Mouse (Mus musculus) brain, adult 2 months (tissue): ENCODE results near the gene Agbl1.

Source experiments
- DNase-seq: peaks from one replicate; pipeline ENCODE4 v3.0.0; 2011; ENCODE audit warnings: low read depth, low spot score

The Agbl1 gene

DNA sequence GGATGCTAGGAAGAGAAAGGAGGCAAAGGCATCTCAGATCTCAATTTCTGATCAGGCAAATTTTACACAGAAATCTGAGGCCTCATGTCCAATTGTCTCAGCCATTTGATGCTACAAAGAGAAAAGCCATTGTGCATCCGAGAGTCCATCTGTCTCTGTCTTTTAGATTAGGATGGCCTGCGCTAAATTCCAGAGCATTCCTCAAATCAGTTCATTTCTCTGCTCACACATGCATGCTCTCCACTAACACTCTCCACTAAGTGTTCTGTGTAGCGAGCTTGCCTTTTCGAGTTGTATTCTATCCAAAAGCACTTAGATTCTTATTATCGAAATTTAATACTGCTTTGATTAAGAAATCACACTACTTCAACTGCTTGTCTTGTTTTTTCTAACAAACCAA is 159.6 kb downstream of the Agbl1 start:
- DNase-seq = no peak

DNA sequence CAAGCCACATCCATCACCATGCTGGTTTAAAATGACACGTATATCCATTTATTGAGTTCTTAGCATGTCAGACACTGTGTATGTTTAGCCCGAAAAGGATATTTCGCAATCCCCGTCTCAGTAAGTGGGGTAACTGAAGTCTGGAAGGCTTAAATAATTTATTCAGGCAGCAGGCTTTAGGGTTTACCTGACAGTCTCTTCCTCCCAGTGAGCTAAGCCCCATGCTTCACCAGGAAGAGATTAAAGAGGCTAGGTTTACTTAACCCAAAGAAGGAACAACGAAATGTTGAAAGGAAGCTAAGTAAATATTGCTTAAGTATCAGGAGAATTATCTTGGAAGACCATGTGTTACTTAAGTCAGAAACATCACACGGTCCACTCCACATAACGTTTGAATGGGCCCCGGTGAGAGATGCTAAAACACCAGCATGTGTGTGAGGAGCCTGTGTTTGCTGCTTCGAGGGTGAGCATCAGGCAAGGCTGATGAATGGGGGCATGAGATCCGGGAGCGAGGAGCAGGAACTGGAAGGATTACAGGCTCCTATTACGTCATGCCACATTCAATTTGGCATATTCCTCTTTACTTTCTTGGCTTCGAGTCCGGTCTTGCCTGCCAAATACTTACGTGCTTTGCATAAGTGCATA is 162.7 kb downstream of the Agbl1 start:
- no peak for DNase-seq

DNA sequence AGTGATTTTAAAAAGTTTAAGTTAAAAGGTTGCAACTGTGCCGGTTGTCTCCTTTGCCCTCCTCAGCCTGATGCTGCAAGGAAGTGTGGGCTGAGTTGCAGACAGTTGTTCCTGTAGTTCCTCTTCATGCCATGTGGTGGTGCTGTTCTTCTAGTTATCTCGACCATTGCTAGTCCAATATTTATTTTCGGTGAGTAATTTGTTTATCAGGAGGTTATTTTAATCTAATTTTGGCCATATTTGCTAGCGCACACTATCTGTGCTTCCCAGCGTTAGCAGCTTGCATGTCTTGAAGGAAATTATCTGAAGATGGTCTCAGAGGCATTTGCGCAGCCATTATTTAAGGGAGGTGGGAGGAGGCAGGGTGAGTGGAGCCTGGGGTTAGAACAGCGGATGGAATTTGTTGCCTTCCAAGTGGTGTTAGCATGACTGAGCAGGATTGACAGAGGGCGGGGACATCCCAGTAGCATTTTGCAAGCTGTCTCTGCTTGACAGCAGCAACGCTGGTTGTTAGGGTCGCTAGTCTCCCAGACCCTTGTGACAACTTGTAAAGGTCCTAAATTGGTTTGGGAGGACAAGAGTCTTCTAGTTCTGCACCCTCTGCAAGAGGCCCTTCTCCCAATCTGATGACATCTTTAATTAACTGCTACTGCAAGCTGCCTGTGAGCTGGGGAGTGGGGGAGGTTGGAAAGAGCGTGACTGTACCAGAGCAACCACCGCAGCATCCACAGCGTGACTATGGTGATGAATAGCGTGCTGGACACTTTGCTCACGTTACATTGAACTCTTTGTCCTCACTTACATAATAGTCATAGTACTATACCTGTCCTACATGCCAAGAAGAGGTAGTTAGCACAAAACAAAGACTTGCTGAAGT is 163.5 kb downstream of the Agbl1 start:
- DNase-seq = peak; percentile 79

DNA sequence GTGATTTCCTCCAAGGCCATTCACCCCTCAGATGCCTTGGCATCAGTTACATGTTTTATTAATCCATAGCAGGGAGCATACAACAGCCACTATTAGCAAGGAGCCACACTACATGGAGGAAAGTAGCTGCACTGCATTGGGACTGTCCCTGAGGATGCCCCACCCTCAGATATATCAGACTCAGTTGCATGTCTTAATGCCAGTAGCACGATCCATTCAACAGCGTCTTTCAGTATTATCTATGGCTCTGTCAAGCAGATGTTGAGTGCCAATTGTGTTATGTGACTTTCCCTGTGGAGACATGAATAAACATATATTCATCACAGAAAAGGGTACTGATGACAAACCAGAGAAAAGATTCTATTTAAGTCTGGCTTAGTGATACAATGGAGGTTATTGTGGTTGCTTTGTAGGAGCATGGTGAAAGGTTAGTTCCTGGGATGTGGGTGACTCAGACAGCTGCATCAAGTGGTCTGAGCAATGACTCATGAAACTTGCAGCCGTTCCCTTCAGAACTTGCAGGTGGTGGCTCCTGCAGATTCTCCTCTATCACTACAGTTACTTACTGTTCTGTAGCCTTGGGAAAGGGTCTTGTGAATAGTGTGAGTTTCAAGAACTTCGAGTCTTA is 178.4 kb downstream of the Agbl1 start:
- peak; percentile 73 for DNase-seq

DNA sequence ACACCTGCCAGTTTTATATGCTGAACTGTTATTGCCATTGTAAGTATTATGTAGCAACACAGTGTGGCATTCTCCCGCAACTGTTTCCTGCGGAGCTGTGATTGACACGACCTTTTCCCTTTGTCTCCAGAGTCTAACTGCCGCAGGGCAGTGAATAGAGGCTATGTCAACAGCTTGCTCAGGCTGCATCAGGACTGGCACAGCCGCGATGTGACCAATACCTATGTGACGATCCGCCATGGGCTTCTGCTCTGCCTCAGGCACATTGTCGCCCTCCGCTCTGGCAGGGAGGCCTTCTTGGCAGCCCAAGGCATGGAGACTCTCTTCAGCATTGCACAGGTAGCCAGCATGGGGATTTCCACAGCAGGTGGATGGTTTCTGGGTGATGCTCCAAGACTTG is 179.3 kb downstream of the Agbl1 start:
- DNase-seq = no peak

DNA sequence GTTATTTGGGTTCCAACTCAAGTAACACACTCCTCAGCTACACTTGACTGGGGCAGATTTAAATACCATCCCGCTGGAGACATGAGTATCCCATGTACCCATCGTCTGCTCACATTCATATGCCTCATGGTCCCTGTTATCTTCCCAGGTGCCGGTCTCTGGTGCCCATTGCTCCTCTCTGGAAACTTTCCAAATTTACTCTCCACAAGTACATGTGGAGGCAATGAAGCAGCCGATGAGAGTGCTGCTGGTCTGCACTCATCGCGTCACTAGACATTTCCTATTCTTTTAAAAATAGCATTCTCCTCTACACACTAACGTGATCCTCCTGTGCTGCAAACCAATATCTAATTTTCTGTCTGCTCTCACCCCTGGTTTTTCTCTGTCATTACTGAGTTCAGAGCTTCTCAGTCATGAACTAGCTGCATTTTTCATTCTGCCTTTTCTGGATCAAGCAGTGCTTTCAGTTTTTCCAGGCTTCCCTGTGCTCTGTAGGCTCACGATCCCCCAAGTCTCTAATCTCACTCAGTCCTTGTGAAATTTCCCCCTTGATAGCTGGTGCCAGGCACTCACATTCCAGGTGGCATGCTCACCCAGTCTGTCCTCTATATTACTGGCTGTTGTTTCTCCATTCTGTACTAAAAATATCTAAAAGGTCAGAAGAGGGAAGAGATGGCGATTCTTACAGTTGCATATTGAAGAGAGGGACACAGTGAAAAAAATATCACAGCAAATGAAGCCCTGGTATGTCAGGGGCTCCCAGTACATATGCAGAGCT is 180.9 kb downstream of the Agbl1 start:
- DNase-seq = no peak

DNA sequence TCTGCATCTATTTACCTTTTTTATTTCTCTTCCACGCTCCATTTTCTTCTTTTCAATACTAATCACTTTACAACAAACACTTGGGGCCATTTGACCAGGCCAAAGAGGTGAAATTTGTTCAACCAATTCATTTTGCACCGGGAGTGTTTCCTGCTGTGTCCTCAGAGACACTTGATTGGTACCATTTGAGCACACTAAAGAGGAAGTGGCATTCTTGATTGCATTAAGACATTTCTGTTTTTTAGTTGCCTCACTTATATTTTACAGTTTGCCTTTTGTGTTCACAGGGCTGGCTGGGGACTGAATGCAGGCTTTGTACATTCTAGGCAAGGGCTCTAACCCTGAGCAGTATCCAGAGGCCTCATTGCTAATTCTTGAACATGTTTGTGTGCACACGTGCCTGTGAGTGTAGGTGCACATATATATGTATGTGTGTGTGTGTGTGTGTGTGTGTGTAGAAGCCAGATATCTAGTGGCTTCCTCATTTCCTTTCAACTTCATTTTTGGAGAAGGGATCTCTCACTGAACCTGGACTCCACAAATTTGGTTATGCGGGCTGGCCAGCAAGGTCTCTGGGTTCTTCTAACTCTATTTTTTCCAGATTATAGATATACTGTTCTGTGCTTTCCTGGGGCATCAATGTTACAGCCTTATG is 182.4 kb downstream of the Agbl1 start:
- no peak for DNase-seq

DNA sequence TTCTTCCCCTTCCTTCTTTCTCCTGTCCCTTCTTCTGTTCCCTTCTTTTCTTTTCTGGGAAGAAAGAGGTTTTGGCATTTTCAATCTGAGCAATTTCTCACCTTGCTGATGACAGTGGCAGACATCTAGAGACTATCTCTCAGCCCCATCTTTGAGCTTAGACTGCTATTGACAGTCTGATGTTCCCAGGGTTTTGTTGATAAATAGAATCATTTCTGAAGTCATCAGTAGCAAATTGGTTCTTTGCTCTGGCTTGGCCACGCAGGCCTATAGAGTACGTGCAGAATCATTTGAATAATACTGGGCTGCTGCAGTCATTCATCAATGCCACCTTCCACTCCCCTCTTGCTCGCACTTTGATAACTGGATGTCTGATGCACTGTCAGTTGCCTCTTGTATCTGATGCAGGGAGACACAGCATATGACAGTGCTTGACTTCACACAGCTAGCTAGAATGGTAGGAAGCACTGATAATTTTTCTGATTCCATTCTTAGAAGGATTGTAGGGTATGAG is 186.5 kb downstream of the Agbl1 start:
- no peak for DNase-seq

DNA sequence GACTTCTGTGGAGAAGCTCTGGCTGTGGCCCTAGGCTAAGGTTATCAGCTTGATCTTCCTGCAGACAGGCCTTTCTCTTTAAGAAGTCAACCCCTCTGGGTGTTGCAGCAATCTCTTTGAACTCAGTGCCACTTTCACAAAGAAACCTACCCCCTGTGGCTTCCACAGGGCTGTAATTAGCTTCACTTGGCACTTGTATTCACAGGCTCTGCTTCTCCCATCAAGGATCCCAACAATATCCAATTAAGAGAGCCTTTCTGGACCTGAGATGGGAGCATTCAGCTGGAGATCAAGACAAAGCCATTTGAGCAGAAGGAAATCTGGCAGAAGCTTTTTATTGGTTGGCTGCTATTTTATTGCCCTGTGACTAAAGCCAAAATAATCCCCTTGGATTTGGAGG is 208.9 kb downstream of the Agbl1 start:
- DNase-seq = peak; percentile 46

DNA sequence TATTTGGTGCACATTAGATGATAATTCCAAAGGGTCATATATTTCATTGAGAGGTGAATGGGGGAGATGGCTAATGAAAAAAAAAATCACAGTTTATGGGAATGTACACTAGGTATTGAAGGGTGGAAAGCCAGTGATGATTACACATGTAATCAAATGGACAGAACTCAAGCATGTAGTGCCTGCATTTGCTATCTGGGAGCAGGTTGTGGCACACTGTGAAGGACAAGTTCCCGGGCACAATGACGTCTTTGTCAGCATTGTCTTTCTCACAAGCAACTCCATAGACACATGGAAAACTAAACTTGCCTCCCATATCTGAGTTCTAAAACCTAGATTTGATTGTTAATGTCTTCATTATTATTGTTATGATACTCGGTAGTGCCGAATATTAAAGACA is 209.3 kb downstream of the Agbl1 start:
- DNase-seq = no peak

DNA sequence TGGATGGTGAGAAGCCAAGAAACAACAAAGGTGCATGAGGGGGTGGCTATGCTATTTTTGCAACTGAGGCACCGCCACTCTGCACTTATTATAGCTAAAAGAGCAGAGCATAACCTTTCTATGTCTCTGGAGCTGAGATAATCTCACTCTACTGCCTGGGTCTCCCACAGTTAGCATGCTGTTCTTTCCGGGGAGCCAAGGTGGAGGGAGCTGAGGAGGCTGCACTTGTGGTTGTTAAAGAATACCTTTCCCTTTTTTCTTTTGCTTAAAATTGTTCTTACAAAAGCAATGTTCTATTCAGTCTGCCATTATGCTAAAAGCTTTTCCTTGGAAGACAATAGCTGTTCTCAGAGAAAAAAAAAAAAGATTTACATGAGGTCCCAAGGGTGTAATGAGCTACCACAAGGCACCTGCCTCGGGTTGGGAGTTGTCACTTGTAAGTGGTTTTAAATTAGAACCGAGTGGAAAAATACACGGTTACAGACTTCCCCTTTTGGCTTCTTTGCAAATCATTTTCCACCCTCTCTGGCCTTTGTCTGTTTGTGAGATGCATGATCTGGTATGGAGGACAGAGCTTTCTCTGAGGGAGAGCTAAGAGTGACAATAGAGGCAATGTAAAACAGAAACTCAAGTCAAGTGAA is 232.8 kb downstream of the Agbl1 start:
- peak; percentile 60 for DNase-seq

DNA sequence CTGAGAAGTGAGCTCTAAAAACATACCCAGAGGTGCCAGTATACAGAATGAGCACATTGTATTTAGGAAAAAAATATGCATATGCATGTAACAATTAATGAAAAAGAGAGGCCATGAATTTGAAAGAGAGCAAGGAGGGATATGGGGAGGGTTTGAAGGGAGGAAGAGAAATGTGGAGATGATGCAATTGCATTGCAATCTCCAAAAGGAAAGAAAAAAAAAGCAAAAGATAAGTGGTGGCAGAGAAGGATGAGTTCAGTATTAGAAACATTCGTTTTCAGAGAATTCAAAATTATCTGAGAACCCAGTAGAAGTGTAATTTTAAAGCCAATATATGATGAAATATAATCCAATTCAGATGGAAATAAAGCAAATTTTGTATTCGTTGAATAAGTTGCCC is 236.7 kb downstream of the Agbl1 start:
- DNase-seq = no peak

DNA sequence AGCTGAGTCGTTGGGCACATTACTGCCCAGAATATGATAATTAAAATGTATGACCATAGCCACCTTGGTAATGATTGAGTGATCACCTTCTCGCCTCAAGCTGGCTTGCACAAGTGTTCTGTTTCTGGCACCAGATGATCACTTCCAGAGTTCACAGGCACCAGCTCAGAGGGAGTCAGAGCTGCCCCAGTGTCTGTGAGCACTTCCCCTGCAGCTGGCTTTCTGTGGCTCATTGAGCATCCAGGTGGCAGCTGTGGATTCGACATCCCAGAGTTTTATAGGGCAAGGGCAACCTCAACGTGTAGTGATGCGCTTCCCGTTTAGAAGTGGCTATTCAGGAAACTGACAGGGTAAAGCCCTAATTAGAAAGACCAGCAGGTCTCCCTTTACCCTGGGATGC is 244.5 kb downstream of the Agbl1 start:
- peak; percentile 16 for DNase-seq

DNA sequence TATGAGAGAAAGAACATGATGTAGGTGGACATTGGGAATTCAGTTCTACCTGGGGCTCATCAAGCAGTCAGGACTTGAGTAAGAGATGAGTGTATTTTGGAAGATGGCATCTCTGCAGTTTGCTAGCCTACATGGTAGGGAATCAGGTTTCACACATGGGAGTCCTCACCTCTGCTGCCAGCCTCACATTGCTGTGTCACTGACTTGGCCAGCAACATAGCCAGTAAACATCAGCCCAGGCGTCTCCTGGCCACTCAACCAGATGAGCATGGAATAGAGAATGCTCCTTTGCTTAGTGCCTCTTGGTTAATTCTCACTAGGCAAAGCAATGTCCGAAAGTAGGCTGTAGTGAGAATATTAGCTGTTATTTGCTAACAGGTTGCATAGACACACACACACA is 255.9 kb downstream of the Agbl1 start:
- no peak for DNase-seq

DNA sequence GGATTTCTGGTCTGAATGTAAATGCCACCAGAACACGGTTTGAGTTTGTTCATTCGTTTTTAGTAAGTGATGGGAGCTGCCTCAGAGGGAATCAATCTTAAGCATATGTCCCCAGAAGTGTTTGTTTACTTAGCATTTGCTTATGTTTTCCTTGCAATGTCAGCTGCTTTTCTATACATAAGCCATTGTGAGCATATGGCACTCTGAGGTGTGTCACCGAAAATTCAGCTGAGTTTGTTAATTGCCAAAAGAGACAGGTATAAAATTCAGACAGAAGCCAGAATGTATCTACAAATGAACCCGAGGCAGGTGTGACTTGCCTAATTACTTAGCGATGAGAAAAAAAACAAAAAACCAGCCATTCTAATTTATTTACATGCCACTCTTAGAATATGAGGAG is 257.8 kb downstream of the Agbl1 start:
- no peak for DNase-seq

DNA sequence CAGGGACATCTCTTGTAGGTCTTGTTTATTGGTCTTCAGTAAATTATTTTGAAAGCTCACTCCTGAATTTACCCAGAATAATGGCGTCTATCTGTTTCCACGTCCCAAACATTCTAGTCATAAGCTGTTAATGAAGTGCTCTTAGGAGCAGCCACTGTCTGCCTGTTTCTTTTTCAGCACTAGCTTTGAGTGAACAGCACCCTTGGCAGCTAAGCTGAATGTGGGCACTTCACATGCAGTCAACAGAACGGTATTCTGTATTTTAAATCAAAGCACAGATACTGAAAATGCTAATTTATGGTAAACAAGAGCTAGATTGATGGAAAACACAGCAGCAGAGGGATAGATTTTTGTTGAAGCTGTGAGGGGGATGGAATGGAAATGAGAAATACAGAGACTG is 294.6 kb downstream of the Agbl1 start:
- DNase-seq = peak; percentile 7

DNA sequence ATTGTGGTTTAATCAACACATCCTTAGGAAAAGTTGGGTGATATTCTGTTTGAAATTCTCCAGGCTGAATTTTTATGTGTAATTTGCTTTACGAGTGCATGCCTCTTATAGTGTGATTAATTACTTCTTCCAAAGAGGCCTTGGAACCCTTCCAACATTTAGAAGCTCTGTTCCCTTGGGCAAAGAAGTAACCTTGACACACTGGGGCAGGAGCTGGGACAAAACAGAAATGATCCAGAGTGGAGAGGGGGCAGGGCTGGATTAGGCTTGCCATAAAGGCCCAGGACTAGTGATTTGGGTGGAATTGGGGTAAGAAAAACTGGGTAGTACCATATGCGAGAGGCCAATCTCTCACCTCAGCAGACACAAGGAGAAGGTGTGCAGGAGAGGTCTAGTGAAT is 316.8 kb downstream of the Agbl1 start:
- DNase-seq = no peak

DNA sequence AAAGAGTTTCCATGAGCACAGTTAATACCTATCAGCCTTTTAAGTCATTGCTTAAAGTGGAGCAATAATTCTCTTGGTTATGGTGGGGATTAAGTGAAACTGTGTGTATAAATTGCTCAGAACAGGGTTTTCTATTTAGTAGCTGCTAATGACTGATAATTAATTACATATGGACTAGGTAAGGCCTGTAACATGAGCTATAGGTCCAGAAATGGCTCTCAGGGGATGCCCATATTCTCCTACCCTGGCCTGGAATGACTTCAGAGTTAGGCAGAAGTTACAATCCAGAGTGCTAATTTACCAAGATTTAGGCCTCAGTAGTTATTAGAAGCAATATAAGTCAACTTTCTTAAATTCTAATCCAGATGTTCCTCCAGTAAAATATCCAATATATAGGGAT is 317.6 kb downstream of the Agbl1 start:
- no peak for DNase-seq

DNA sequence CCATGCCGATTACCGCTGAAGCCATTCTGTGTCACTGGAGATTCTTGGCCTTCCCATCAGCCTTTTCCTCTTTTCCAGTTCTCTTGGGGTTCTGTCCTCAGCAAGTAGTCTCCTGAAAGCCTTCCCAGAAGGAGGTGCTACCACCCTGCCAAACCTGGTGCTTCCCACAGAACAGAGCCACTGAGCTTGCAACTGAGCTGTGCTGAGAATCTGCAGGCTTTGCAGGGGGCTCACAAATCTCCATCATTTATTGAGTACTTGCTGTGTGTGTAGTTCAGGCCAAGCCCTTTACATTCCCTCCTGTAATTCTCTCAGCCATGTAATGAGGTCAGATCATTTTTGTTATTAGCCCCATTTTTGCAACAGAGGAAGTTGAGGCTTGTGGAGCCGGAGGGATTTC is 322.2 kb downstream of the Agbl1 start:
- no peak for DNase-seq

DNA sequence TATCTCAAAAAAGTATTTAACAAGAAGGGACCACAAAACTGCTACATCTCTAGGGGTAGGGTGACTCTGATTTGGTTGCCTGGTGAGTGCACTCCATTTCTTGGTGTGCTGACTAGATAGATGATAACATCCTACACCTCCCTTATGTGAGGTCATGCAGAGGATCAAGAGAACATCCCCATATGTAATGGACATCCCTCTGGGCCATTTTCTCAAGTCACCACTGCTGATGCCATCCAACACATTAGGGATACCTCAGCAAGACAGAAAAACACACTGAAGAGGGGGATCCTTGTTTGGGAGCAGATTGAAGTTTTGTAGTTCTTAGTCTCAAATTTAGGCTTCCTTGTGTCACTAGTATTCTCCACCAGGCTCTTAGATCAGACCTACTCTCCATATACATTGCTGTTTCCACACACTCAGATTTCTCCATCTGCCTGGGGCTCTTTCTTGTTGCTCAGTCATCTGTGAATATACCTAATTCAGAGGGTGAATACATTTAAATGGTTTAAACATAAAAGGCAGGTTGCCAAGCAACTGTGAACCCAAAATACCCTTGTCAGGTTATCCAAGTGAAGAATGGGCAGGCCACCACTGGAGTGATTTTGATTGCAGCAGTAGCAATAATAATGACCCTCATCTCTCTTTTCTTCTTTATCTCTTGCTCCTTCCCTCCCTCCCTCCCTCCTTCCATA is 331.0 kb downstream of the Agbl1 start:
- peak; percentile 8 for DNase-seq
